Mouse (Mus musculus) liver, embryonic 16.5 days (tissue): ENCODE data around the gene Atp7b. TPM values are rescaled to one million over a fixed set of nuclear protein-coding genes. Genes with fewer than 3 reads are reported as not detected.
A peak's percentile ranks its signal among the peaks of the same experiment; 100 is the strongest.

Experiments used
- ATAC-seq: fragments of 200-750 bp; cut with Nextera tagmentation; 2 replicates; pipeline ENCODE4 v1.8.0; 2017; ENCODE audit warnings: low read depth, mild to moderate bottlenecking, moderate number of reproducible peaks, moderate library complexity
- H3K27ac ChIP-seq: fragments of 300-500 bp; sonication (generic); 2 replicates; pipeline ENCODE4 v1.5.1; 2014; ENCODE audit warnings: mild to moderate bottlenecking, low read length
- H3K27me3 ChIP-seq: fragments of 300-500 bp; sonication (generic); 2 replicates; pipeline ENCODE4 v1.6.1; 2014; ENCODE audit warnings: low read depth, low read length, mixed read lengths; ENCODE audit not compliant: control insufficient read depth, insufficient read depth
- H3K36me3 ChIP-seq: fragments of 300-500 bp; sonication (generic); 2 replicates; pipeline ENCODE4 v1.6.1; 2014; ENCODE audit warnings: mild to moderate bottlenecking; ENCODE audit not compliant: control insufficient read depth, insufficient read depth
- H3K4me1 ChIP-seq: fragments of 300-500 bp; sonication (generic); 2 replicates; pipeline ENCODE4 v1.6.1; 2014; ENCODE audit warnings: low read depth, low read length, mixed read lengths; ENCODE audit not compliant: control insufficient read depth
- H3K4me2 ChIP-seq: fragments of 300-500 bp; sonication (generic); 2 replicates; pipeline ENCODE4 v1.6.1; 2014; ENCODE audit warnings: low read depth, low read length, mixed read lengths
- H3K4me3 ChIP-seq: fragments of 300-500 bp; sonication (generic); 2 replicates; pipeline ENCODE4 v1.5.1; 2014; ENCODE audit warnings: low read depth, mild to moderate bottlenecking, low read length
- H3K9ac ChIP-seq: fragments of 300-500 bp; sonication (generic); 2 replicates; pipeline ENCODE4 v1.6.1; 2014; ENCODE audit warnings: low read depth, low read length
- H3K9me3 ChIP-seq: fragments of 300-500 bp; sonication (generic); replicated peaks from 2 replicates; pipeline ENCODE4 v1.6.1; 2016; ENCODE audit warnings: low read length; ENCODE audit not compliant: control insufficient read depth
- WGBS: fragments of 180-500 bp; shearing (Covaris S2); extraction: QIAGEN DNeasy Blood & Tissue Kit; methylation state at CpG from one replicate; pipeline ENCODE4 v1.1.7; 2014; ENCODE audit not compliant: insufficient replicate concordance; 5-methylcytosine and 5-hydroxymethylcytosine counted together
- polyA plus RNA-seq: library from polyadenylated mRNA; unstranded; fragments of >200 nt; fragmentation: Nextera tagmentation; extraction: Ambion mirVana; gene quantifications from 2 replicates; pipeline ENCODE4 v1.2.1, GENCODE M21; 2015

Atp7b gene
- polyA plus RNA-seq, 1 experiment from 2014 or later, result 14.1 TPM

DNA sequence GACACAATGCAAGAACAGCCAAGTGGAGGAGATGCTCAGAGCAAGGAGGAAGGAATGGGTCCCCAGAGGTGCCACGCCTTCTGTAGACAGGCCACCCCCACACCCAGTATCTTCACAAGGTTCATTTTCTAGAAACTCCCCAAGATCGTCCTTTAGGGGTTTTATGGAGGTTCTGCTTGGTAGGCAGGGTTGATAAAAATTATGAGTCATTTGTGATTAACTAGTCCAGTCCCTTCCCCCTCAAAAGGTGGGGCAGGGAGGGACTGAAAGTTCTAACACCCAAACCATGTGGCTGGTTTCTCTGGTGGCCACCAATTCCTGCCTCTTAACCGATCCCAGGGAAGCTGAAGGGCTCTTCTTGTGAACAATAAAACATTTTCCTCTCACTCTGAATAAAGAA is 3.3 kb downstream of the Atp7b start:
- Histone ChIP-seq H3K9me3 (no peaks in the 10 kb centered on the region), H3K27me3 (no peaks in the 10 kb centered on the region), H3K36me3 (no peaks in the 10 kb centered on the region), H3K4me3 (no peak overlapping the region), H3K4me2 (peak overlapping the region; percentile 84), H3K4me1 (peaks cover 55% of the 10 kb centered on the region), H3K9ac (no peak overlapping the region), H3K27ac (peak overlapping the region; percentile 10; the same call in 1 of the 2 replicates)
- WGBS, result 21% methylated on average over 3 of the region's 3 CpGs
- ATAC-seq, result no peak

DNA sequence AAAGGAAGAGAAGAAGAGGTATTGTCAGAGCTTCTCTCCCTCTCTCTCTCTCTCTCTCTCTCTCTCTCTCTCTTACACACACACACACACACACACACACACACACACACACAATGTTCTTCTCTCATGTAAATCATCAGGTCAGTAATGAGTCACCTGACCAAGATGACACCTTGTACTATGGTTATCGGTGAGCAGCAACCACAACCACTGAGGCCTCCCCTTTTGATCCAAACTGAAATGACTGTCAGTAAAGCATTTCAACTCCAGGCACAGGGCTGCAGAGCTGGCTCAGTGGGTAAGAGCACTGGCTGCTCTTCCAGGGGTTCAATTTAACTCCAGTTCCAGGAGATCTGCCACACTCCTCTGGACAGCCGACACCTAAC is 4.6 kb downstream of the Atp7b start:
- H3K9ac ChIP-seq, result no peak overlapping the region
- no peak for ATAC-seq
- peak overlapping the region; percentile 70 for H3K4me2 ChIP-seq
- peaks cover 51% of the 10 kb centered on the region for H3K4me1 ChIP-seq
- no peaks in the 10 kb centered on the region for H3K36me3 ChIP-seq
- H3K27ac ChIP-seq, result peak overlapping the region; percentile 94
- no peaks in the 10 kb centered on the region for H3K9me3 ChIP-seq
- peak overlapping the region; percentile 1 for H3K4me3 ChIP-seq
- no peaks in the 10 kb centered on the region for H3K27me3 ChIP-seq
- 51% methylated on average over 2 of the region's 2 CpGs for WGBS

DNA sequence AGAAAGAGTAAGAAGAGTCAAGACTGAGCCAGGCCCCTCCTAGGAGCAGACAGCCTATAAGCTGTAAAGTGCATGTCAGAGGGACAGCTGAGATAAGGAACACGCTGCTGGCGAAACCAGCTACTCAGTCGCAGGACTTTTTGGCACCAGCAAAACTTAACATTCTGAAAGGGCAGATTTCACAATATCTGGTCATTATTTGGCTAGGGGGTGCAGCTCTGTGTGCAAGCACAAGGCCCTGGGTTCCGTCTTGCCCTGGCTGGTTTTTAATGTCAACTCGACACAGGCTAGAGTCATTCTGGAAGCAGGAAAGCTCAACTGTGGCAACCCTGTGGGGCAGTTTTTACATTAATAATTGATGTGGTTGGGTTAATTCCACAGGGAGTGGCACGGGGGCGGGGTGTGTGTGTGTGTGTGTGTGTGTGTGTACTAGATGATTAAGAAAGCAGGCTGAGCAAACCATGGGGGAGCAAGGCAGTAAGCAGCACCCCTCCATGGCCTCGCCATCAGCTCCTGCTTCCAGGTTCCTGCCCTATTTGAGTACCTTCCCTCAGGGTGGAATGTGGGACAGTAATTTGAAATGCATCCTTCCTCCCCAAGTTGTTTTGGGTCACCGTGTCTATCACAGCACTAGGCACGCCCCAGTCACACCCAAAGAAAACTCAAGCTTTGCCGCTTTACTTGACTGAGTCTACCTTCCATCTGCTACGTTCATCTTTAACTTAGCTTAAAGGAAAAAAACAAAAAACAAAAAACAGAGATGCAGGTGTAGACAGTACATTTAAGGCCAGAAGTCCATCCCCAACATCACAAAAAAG is 5.2 kb downstream of the Atp7b start:
- WGBS, result 26% methylated on average over 12 of the region's 12 CpGs
- Histone ChIP-seq H3K4me1 (peaks cover 51% of the 10 kb centered on the region), H3K4me2 (peak overlapping the region; percentile 70), H3K27ac (peak overlapping the region; percentile 94), H3K9ac (peak overlapping the region; percentile 31; the same call in 1 of the 2 replicates), H3K4me3 (peak overlapping the region; percentile 36), H3K36me3 (no peaks in the 10 kb centered on the region), H3K9me3 (no peaks in the 10 kb centered on the region), H3K27me3 (no peaks in the 10 kb centered on the region)
- ATAC-seq, result peak; percentile 77

DNA sequence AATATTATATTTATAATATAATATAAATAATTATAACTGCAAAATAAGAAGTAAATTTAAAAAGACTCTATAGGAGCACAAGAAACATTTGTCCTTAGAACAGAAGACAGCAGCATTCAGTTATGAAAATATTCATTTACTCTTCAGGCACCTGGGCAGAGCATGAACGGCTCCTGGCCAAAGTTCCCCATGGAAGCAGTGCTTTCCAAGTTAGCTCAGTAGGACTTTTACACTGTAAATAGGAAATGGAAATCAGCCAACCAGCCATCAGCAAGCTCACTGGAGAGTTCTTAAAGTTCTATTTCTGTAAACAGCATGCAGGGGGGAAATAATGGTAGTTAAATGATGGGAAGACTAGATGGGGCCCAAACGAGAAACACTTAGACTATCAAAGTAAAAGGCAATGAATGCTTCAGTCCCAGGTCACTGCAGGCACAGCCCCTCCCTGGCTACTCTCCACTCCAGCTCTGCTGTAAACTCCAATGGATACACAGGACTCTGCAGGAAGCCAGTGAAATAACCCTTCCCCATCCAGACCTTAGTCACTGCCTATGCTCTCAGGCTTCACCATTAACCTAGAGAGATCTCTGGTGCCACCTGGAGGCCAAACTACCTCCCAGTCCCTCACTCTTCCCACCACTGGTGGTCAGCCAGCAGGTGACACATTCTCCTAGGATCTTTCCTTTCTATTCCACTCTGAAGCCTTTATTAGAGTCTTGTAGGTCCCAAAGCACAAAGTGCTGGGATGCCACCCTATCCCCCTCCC is 12.2 kb downstream of the Atp7b start:
- peak; percentile 88 for ATAC-seq
- no peak overlapping the region for H3K9ac ChIP-seq
- H3K9me3 ChIP-seq, result no peaks in the 10 kb centered on the region
- H3K27ac ChIP-seq, result peak overlapping the region; percentile 61
- peaks cover 10% of the 10 kb centered on the region for H3K4me1 ChIP-seq
- H3K36me3 ChIP-seq, result no peaks in the 10 kb centered on the region
- H3K4me2 ChIP-seq, result no peak overlapping the region
- H3K4me3 ChIP-seq, result no peak overlapping the region
- no peaks in the 10 kb centered on the region for H3K27me3 ChIP-seq
- WGBS, result 63% methylated on average over 2 of the region's 2 CpGs

DNA sequence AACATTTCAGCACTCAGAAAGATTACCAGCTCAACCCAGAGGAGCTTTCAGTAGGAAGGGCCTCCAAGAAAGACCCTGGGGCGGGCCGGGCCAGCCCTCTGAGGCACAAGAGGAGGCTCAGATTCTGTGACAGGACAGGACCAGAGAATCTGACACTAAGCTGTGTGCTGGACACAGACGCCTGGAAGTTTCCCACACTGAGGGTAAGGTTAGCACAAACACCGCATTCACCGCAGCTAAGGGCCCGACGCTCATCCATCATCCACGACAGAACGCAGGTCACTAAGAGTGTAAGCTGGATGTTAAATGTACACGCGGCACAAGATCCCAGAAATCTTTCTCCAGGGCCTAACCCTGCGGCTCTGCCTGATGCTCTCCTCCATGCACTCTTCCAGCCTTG is 16.4 kb downstream of the Atp7b start:
- Histone ChIP-seq H3K4me1 (peaks cover 17% of the 10 kb centered on the region), H3K9ac (no peak overlapping the region), H3K4me3 (no peak overlapping the region), H3K27me3 (no peaks in the 10 kb centered on the region), H3K9me3 (no peaks in the 10 kb centered on the region), H3K36me3 (no peaks in the 10 kb centered on the region), H3K27ac (peak overlapping the region; percentile 39), H3K4me2 (no peak overlapping the region)
- no peak for ATAC-seq
- WGBS, result 72% methylated on average over 12 of the region's 12 CpGs

DNA sequence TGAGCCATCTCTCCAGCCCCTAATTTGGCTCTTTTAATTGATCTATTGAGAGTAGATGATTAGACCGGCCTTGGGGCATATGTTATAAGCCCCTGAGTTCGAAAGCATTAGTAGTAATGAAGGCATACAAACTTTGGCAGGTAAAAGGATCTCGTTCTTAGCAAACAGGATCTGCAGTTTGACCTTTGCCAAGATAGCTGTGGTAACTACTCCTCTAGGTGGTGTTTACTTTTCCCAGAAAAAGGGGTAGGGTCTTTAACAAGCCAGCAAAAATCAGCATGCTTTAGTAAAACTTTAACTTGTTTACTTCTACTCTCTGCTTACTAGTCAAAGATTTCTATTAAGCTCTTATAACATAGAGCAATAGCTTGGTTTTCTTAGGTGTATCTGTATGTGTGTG is 17.6 kb downstream of the Atp7b start:
- Histone ChIP-seq H3K36me3 (no peaks in the 10 kb centered on the region), H3K9me3 (no peaks in the 10 kb centered on the region), H3K4me1 (peaks cover 17% of the 10 kb centered on the region), H3K9ac (no peak overlapping the region), H3K27me3 (no peaks in the 10 kb centered on the region), H3K4me2 (no peak overlapping the region), H3K27ac (no peak overlapping the region), H3K4me3 (no peak overlapping the region)
- 63% methylated on average over 3 of the region's 3 CpGs for WGBS
- ATAC-seq, result no peak

DNA sequence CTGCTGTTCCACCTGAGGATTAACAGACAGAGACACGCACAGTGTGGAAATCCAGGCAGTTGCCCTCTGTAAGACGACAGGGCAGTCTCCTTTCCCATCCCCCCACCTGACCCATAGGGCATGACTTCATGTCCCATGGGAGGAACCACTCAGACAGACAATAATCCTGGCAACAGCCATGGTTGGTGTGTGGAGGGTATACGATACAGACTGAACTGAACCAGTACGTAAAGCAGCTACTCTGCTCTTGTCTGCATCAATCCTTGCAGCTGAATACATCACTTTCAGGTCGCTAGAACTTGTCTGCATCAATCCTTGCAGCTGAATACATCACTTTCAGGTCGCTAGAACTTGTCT is 20.0 kb downstream of the Atp7b start:
- no peaks in the 10 kb centered on the region for H3K27me3 ChIP-seq
- 55% methylated on average over 6 of the region's 6 CpGs for WGBS
- peak overlapping the region; percentile 72; the same call in 1 of the 2 replicates for H3K27ac ChIP-seq
- no peak for ATAC-seq
- no peaks in the 10 kb centered on the region; the same call in 1 of the 2 replicates for H3K36me3 ChIP-seq
- no peaks in the 10 kb centered on the region for H3K9me3 ChIP-seq
- peak overlapping the region; percentile 44; the same call in 1 of the 2 replicates for H3K4me2 ChIP-seq
- H3K4me1 ChIP-seq, result peaks cover 17% of the 10 kb centered on the region
- H3K4me3 ChIP-seq, result no peak overlapping the region
- no peak overlapping the region for H3K9ac ChIP-seq

DNA sequence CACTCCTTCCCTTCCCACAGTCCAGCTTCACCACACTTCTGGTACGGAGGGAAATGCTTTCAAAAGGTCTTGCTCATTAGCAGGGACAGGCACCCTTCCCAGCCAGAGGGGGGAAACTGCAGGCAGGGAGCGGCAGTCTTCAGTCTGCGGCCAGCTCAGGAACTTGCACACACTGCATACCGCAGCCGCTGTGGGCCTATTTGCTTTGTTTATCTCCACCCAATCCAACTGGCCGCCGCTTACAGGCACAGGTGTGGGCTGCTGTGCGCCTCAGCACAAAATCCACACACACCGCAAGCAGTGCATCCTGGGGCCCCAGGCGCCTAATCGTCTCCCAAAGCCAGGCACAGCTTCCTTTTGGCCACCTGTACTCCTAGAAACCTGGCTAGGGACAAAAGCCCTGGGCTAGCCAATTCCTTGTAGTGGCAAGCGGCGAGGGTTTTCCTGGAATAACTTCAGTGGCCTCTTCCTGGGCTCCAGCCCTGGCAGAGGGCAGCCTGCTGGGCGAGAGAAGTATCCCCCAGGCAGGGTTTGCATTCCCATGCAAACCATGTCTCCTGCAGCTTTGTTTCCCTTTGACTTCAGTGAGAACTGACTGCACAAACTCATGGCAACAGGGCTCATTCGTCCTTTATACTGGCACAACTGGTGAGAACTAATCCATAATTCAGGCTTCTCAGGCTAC is 20.5 kb downstream of the Atp7b start:
- peak overlapping the region; percentile 44 for H3K4me2 ChIP-seq
- WGBS, result 25% methylated on average over 15 of the region's 15 CpGs
- H3K4me1 ChIP-seq, result peaks cover 17% of the 10 kb centered on the region
- peak overlapping the region; percentile 54 for H3K9ac ChIP-seq
- no peaks in the 10 kb centered on the region; the same call in 1 of the 2 replicates for H3K36me3 ChIP-seq
- H3K9me3 ChIP-seq, result no peaks in the 10 kb centered on the region
- peak overlapping the region; percentile 72 for H3K27ac ChIP-seq
- peak overlapping the region; percentile 51 for H3K4me3 ChIP-seq
- ATAC-seq, result peak; percentile 78
- no peaks in the 10 kb centered on the region for H3K27me3 ChIP-seq
